Mouse (Mus musculus) megakaryocyte, adult 5-6 weeks (primary cell): ENCODE measurements at regions not wholly inside any gene's neighbourhood (a gene's known extent, or its start where the extent isn't known, plus 50 kb on each side); places are given as distances from the start of the nearest gene placed in this dataset.

ENCODE experiments used
- ATAC-seq: 2 replicates; pipeline ENCODE4 v1.8.0; 2016; ENCODE audit warnings: mild to moderate bottlenecking, inconsistent platforms; ENCODE audit not compliant: poor library complexity, severe bottlenecking

- no peak for ATAC-seq
Observed at GRCm38 (mm10) chr2:128217784-128218467, 92.1 kb downstream of the Bcl2l11 start.

GRCm38 (mm10) chr2:128218961-128219360, 93.1 kb downstream of the Bcl2l11 start:
- no peak for ATAC-seq

- ATAC-seq: peak; percentile 27; the same call in 1 of the 2 replicates
Observed at GRCm38 (mm10) chr2:128221055-128221454, 95.2 kb downstream of the Bcl2l11 start.

- no peak for ATAC-seq
Observed at GRCm38 (mm10) chr2:128221657-128222056, 95.8 kb downstream of the Bcl2l11 start.

- no peak for ATAC-seq
Observed at GRCm38 (mm10) chr2:128226465-128227047, 100.7 kb downstream of the Bcl2l11 start.

- ATAC-seq: no peak
Observed at GRCm38 (mm10) chr2:128229730-128230129, 103.9 kb downstream of the Bcl2l11 start.

- no peak for ATAC-seq
Observed at GRCm38 (mm10) chr2:128230921-128231320, 105.1 kb downstream of the Bcl2l11 start.

- no peak for ATAC-seq
Observed at GRCm38 (mm10) chr2:128231338-128231737, 105.5 kb downstream of the Bcl2l11 start.

- ATAC-seq: peak; percentile 80
Observed at GRCm38 (mm10) chr2:128232027-128232426, 106.2 kb downstream of the Bcl2l11 start.

GRCm38 (mm10) chr2:128235127-128235526, 109.3 kb downstream of the Bcl2l11 start:
- ATAC-seq: no peak

GRCm38 (mm10) chr2:128239451-128239850, 113.6 kb downstream of the Bcl2l11 start:
- no peak for ATAC-seq

GRCm38 (mm10) chr2:128240054-128240453, 114.2 kb downstream of the Bcl2l11 start:
- no peak for ATAC-seq

- ATAC-seq: 0 out of 2 replicates have a peak, but pooled peaks have one; percentile 30
Observed at GRCm38 (mm10) chr2:128240536-128241279, 114.9 kb downstream of the Bcl2l11 start.

GRCm38 (mm10) chr2:128241280-128241665, 115.4 kb downstream of the Bcl2l11 start:
- ATAC-seq: no peak

- no peak for ATAC-seq
Observed at GRCm38 (mm10) chr2:128245544-128245943, 119.7 kb downstream of the Bcl2l11 start.

GRCm38 (mm10) chr2:128247967-128248366, 122.1 kb downstream of the Bcl2l11 start:
- no peak for ATAC-seq

GRCm38 (mm10) chr2:128249188-128249587, 123.3 kb downstream of the Bcl2l11 start:
- ATAC-seq: peak; percentile 87

- ATAC-seq: peak; percentile 26; the same call in 1 of the 2 replicates
Observed at GRCm38 (mm10) chr2:128249607-128250006, 123.8 kb downstream of the Bcl2l11 start.

GRCm38 (mm10) chr2:128250841-128251240, 125.0 kb downstream of the Bcl2l11 start:
- ATAC-seq: peak; percentile 15; the same call in 1 of the 2 replicates

- no peak for ATAC-seq
Observed at GRCm38 (mm10) chr2:128256651-128257050, 130.8 kb downstream of the Bcl2l11 start.

GRCm38 (mm10) chr2:128257262-128257661, 131.4 kb downstream of the Bcl2l11 start:
- no peak for ATAC-seq

- no peak for ATAC-seq
Observed at GRCm38 (mm10) chr2:128263880-128264279, 138.0 kb downstream of the Bcl2l11 start.
